Mouse (Mus musculus): ENCODE measurements around the gene Pus1. TPM values are rescaled to one million over a fixed set of nuclear protein-coding genes. Genes with fewer than 3 reads are reported as not detected.

Pus1 gene
- 2.1 and 3.6 TPM in 2 replicates for total RNA-seq (2015; ENCODE audit: low replicate concordance)
- total RNA-seq (2017; ENCODE audit: low replicate concordance): 1.7 and 4.1 TPM in 2 replicates

- peak; percentile 88 for ATAC-seq (replicated peaks; ENCODE audit: low FRiP score, poor library complexity, severe bottlenecking)
Observed at GRCm38 (mm10) chr5:110779998-110780760, at the start of gene Pus1. Gene Pus1 (minus strand): TSS chr5:110780659.

- no peak for ATAC-seq (replicated peaks; ENCODE audit: low FRiP score, poor library complexity, severe bottlenecking)
Observed at GRCm38 (mm10) chr5:110827576-110827975, 47.1 kb upstream of the Pus1 start.

GRCm38 (mm10) chr5:110826781-110827495, 46.5 kb upstream of the Pus1 start:
- ATAC-seq (replicated peaks; ENCODE audit: low FRiP score, poor library complexity, severe bottlenecking): no peak

GRCm38 (mm10) chr5:110824421-110824820, 44.0 kb upstream of the Pus1 start:
- no peak for ATAC-seq (replicated peaks; ENCODE audit: low FRiP score, poor library complexity, severe bottlenecking)

GRCm38 (mm10) chr5:110809667-110810325, 29.3 kb upstream of the Pus1 start, which contains the start of gene Ulk1:
Gene Ulk1 (minus strand): TSS chr5:110810097.
- ATAC-seq (replicated peaks; ENCODE audit: low FRiP score, poor library complexity, severe bottlenecking): peak; percentile 86

GRCm38 (mm10) chr5:110808821-110809666, 28.6 kb upstream of the Pus1 start:
- ATAC-seq (replicated peaks; ENCODE audit: low FRiP score, poor library complexity, severe bottlenecking): no peak

GRCm38 (mm10) chr5:110808061-110808631, 27.7 kb upstream of the Pus1 start:
- ATAC-seq (replicated peaks; ENCODE audit: low FRiP score, poor library complexity, severe bottlenecking): peak; percentile 73

GRCm38 (mm10) chr5:110807453-110807852, 27.0 kb upstream of the Pus1 start:
- no peak for ATAC-seq (replicated peaks; ENCODE audit: low FRiP score, poor library complexity, severe bottlenecking)

GRCm38 (mm10) chr5:110806676-110807075, 26.2 kb upstream of the Pus1 start:
- no peak for ATAC-seq (replicated peaks; ENCODE audit: low FRiP score, poor library complexity, severe bottlenecking)

- ATAC-seq (replicated peaks; ENCODE audit: low FRiP score, poor library complexity, severe bottlenecking): no peak
Observed at GRCm38 (mm10) chr5:110806154-110806553, 25.7 kb upstream of the Pus1 start.

GRCm38 (mm10) chr5:110804012-110804743, 23.7 kb upstream of the Pus1 start:
- no peak for ATAC-seq (replicated peaks; ENCODE audit: low FRiP score, poor library complexity, severe bottlenecking)

GRCm38 (mm10) chr5:110802809-110803208, 22.4 kb upstream of the Pus1 start:
- ATAC-seq (replicated peaks; ENCODE audit: low FRiP score, poor library complexity, severe bottlenecking): no peak

GRCm38 (mm10) chr5:110802186-110802585, 21.7 kb upstream of the Pus1 start:
- no peak for ATAC-seq (replicated peaks; ENCODE audit: low FRiP score, poor library complexity, severe bottlenecking)

- ATAC-seq (replicated peaks; ENCODE audit: low FRiP score, poor library complexity, severe bottlenecking): no peak
Observed at GRCm38 (mm10) chr5:110801036-110801624, 20.7 kb upstream of the Pus1 start.

GRCm38 (mm10) chr5:110797696-110798095, 17.2 kb upstream of the Pus1 start:
- ATAC-seq (replicated peaks; ENCODE audit: low FRiP score, poor library complexity, severe bottlenecking): no peak

GRCm38 (mm10) chr5:110794363-110794762, 13.9 kb upstream of the Pus1 start:
- no peak for ATAC-seq (replicated peaks; ENCODE audit: low FRiP score, poor library complexity, severe bottlenecking)

- peak; percentile 62 for ATAC-seq (replicated peaks; ENCODE audit: low FRiP score, poor library complexity, severe bottlenecking)
Observed at GRCm38 (mm10) chr5:110788684-110789083, 8.2 kb upstream of the Pus1 start.
